Mouse (Mus musculus) right cerebral cortex, postnatal 36 days (tissue): ENCODE results near the gene Dars.

Experiments
- DNase-seq, 2 experiments: peaks; one replicate each; pipeline ENCODE4 v3.0.0; 2022; ENCODE audit warnings: low spot score in 2 of 2, mixed read lengths in 1 of 2

Dars gene

GRCm38 (mm10) chr1:128416584-128417532 lies at the start of gene Dars:
Dars (minus strand) TSS chr1:128417368.
- peak; percentile 81 to 87 for DNase-seq

GRCm38 (mm10) chr1:128466828-128467227 lies 49.7 kb upstream of the Dars start:
- DNase-seq: peak; percentile 18 to 20

GRCm38 (mm10) chr1:128463478-128463877 lies 46.3 kb upstream of the Dars start:
- no peak for DNase-seq

GRCm38 (mm10) chr1:128462389-128462788 lies 45.2 kb upstream of the Dars start:
- no peak for DNase-seq

- no peak for DNase-seq
These were observed 43.6 kb upstream of the Dars start for GRCm38 (mm10) chr1:128460780-128461179.

- no peak for DNase-seq
These were observed 42.3 kb upstream of the Dars start for GRCm38 (mm10) chr1:128459439-128459838.

- no peak for DNase-seq
These were observed 41.8 kb upstream of the Dars start for GRCm38 (mm10) chr1:128459011-128459410.

- DNase-seq: no peak
These were observed 39.8 kb upstream of the Dars start for GRCm38 (mm10) chr1:128456844-128457445.

- no peak for DNase-seq
These were observed 39.1 kb upstream of the Dars start for GRCm38 (mm10) chr1:128456271-128456670.

GRCm38 (mm10) chr1:128452210-128452609 lies 35.0 kb upstream of the Dars start:
- DNase-seq: no peak

- no peak for DNase-seq
These were observed 34.0 kb upstream of the Dars start for GRCm38 (mm10) chr1:128451183-128451582.

- no peak for DNase-seq
These were observed 30.2 kb upstream of the Dars start for GRCm38 (mm10) chr1:128447206-128447902.

- no peak for DNase-seq
These were observed 27.0 kb upstream of the Dars start for GRCm38 (mm10) chr1:128443890-128444839.

- DNase-seq: peak in 1 of 2 experiments; percentile 13
These were observed 23.9 kb upstream of the Dars start for GRCm38 (mm10) chr1:128441129-128441473.

GRCm38 (mm10) chr1:128440386-128441128 lies 23.4 kb upstream of the Dars start:
- DNase-seq: no peak

GRCm38 (mm10) chr1:128439618-128440017 lies 22.4 kb upstream of the Dars start:
- no peak for DNase-seq

- no peak for DNase-seq
These were observed 21.4 kb upstream of the Dars start for GRCm38 (mm10) chr1:128438526-128438925.

- no peak for DNase-seq
These were observed 20.1 kb upstream of the Dars start for GRCm38 (mm10) chr1:128437276-128437675.

GRCm38 (mm10) chr1:128436015-128436414 lies 18.8 kb upstream of the Dars start:
- no peak for DNase-seq

- DNase-seq: no peak
These were observed 18.4 kb upstream of the Dars start for GRCm38 (mm10) chr1:128435551-128435950.

- no peak for DNase-seq
These were observed 7.8 kb upstream of the Dars start for GRCm38 (mm10) chr1:128424928-128425327.
